Mouse (Mus musculus) heart, adult 2 months (tissue): ENCODE measurements around the gene Rnaseh2c. TPM values are rescaled to one million over a fixed set of nuclear protein-coding genes. Genes with fewer than 3 reads are reported as not detected.

Experiments used
- DNase-seq, 2 experiments: peaks; one replicate each; pipeline ENCODE4 v3.0.0; 2021
- H3K27ac ChIP-seq: fragments of 200-600 bp; 2 replicates; pipeline ENCODE4 v1.8.1; 2022
- H3K27me3 ChIP-seq: fragments of 200-500 bp; 2 replicates; pipeline ENCODE4 v1.6.1; 2012; ENCODE audit warnings: mild to moderate bottlenecking, low read length, inconsistent platforms, mixed read lengths; ENCODE audit not compliant: control insufficient read depth, insufficient read depth
- H3K36me3 ChIP-seq: fragments of 200-500 bp; 2 replicates; pipeline ENCODE4 v1.6.1; 2012; ENCODE audit warnings: low read length, inconsistent platforms; ENCODE audit not compliant: control insufficient read depth, insufficient read depth
- H3K4me1 ChIP-seq: fragments of 200-500 bp; 2 replicates; pipeline ENCODE4 v1.6.1; 2011; ENCODE audit warnings: low read length; ENCODE audit not compliant: control insufficient read depth, insufficient read depth
- H3K4me3 ChIP-seq: fragments of 200-600 bp; 2 replicates; pipeline ENCODE4 v1.8.1; 2022
- H3K79me2 ChIP-seq: fragments of 200-500 bp; replicated peaks from 2 replicates; pipeline ENCODE4 v1.6.1; 2012; ENCODE audit warnings: mild to moderate bottlenecking, inconsistent platforms, low read length, moderate library complexity, mixed read lengths; ENCODE audit not compliant: control insufficient read depth, insufficient read depth
- H3K9ac ChIP-seq: fragments of 200-500 bp; 2 replicates; pipeline ENCODE4 v1.6.1; 2012; ENCODE audit warnings: low read depth, mild to moderate bottlenecking, control low read depth, inconsistent platforms, low read length, mixed read lengths
- CTCF ChIP-seq: fragments of 200-600 bp; IDR thresholded peaks from 2 replicates; pipeline ENCODE4 v1.8.1; 2022; ENCODE audit warnings: antibody characterized with exemption, mild to moderate bottlenecking, moderate library complexity
- EP300 ChIP-seq: fragments of 200-500 bp; IDR thresholded peaks from 2 replicates; pipeline ENCODE4 v1.6.1; 2011; ENCODE audit warnings: low read depth, low read length, control low read depth; ENCODE audit not compliant: insufficient read depth
- POLR2A ChIP-seq: fragments of 200-500 bp; IDR thresholded peaks from 2 replicates; pipeline ENCODE4 v1.6.1; 2011; ENCODE audit warnings: mild to moderate bottlenecking, low read depth, low read length, control low read depth; ENCODE audit not compliant: insufficient read depth
- WGBS: fragments of 180-500 bp; shearing (Covaris S2); methylation state at CpG from one replicate; pipeline ENCODE4 v1.1.7; 2018; 5-methylcytosine and 5-hydroxymethylcytosine counted together
- intact Hi-C: fragments of 180-260 bp; cut with DNase I; formaldehyde crosslinking; loops from one replicate; pipeline ENCODE4 v1.15.1; 2025
- polyA plus RNA-seq: library from polyadenylated mRNA; depleted of rRNA; stranded (reverse); fragments of >200 nt; gene quantifications from 2 replicates; pipeline ENCODE4 v1.2.3, GENCODE M21; 2012
- total RNA-seq, 2 experiments: library from RNA; stranded (reverse); gene quantifications; 2 replicates each; pipeline ENCODE4 v1.2.3; 2021

The Rnaseh2c gene
- total and polyA plus RNA-seq, 3 experiments, result 37.1 to 58.6 (median 50.2) TPM

DNA sequence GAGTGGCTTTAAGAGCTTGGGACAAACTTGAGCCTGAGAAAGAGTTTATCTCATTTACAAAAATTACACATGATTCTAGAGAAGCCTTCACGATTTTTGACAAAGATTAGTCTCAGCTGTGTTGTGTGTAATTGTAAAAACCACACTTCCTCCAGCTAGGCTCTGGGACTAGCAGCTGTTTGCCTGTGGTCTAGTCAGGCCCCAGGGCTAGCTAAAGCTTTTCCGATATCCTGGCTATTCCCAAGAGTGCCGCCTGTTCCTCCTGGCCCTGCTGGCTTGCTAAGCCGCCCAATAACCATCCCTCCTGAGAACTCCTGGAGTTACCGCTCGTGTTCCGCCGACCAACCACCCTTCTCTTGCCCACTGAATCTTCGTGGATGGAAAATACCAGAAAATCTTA lies 30.4 kb downstream of the Rnaseh2c start:
- WGBS, result 64% methylated on average over 9 of the region's 9 CpGs
- Histone ChIP-seq H3K27me3 (no peaks in the 10 kb centered on the region), H3K9ac (no peak overlapping the region), H3K79me2 (no peaks in the 10 kb centered on the region), H3K4me3 (no peak overlapping the region), H3K36me3 (no peaks in the 10 kb centered on the region), H3K27ac (no peak overlapping the region), H3K4me1 (peaks cover 1% of the 10 kb centered on the region; the same call in 1 of the 2 replicates)
- TF ChIP-seq POLR2A (no peak), EP300 (no peak), CTCF (no peak)
- DNase-seq, result no peak
- intact Hi-C loops, result no loop called here

DNA sequence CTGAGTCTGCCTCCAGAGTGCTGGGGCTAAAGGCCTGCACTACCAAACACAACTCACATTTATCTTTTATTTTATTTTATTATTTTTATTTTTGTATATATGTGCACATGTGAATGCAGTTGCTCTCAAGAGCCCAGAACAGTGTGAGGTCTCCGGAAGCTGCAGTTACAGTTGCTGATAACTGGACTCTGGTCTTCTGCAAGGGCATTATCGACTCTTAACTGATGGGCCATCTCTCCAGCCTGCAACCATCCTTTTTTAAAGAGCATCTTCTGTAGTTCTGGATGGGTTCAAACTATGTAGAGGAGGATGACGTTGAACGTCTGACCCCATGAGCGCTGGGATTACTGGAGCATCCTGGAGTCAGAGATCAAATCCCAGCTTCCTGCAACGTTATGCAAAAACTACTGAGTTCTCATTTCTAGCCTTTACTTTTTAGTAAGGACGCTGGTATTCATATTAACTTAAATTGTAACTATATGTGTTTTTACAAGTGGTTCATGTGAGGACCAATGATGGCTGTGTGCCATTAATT lies 34.4 kb downstream of the Rnaseh2c start:
- intact Hi-C loops, result loop anchor here (2.0 kb wide), 4 partner anchors 27 to 67 kb away; partner anchors contain the start of genes Ap5b1 and Sipa1
- peaks cover 3% of the 10 kb centered on the region; the same call in 1 of the 2 replicates for H3K79me2 ChIP-seq

DNA sequence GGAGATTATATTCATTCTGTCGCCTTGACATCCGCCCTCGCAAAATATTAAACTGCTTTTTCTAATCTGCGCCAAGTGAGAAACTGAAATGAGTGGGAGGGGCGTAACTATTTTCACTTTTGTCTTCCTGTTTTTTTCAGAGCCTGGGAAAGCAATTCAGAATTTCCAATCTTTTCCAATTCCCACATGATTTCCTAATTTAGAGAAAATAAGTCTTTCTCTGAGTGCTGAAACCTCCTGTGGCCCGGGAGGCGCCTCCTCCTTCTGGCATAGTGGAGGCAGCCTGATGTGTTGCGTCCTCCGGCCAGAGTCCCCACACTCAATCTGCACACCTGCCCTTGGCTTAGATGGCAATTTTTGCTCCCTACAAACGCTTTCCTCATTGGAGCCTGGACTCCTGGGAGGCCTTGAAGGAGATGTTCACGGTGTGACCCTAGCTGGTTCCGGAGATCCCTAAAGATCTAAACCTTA lies 34.9 kb downstream of the Rnaseh2c start:
- DNase-seq, result peak; percentile 71 to 76
- intact Hi-C loops, result loop anchor here (2.0 kb wide), 4 partner anchors 26 to 68 kb away; partner anchors contain the start of genes Ap5b1 and Sipa1
- no peak for TF ChIP-seq CTCF
- no peak for TF ChIP-seq EP300
- no peak for TF ChIP-seq POLR2A
- peaks cover 3% of the 10 kb centered on the region; the same call in 1 of the 2 replicates for H3K79me2 ChIP-seq
- H3K27ac ChIP-seq, result peak overlapping the region; percentile 99
- peaks cover 4% of the 10 kb centered on the region for H3K36me3 ChIP-seq
- H3K4me1 ChIP-seq, result peaks cover 13% of the 10 kb centered on the region
- 18% methylated on average over 12 of the region's 12 CpGs for WGBS
- no peaks in the 10 kb centered on the region for H3K27me3 ChIP-seq
- peak overlapping the region; percentile 83 for H3K4me3 ChIP-seq
- H3K9ac ChIP-seq, result peak overlapping the region; percentile 99

More for the DNA sequence above, 34.4 kb downstream of the Rnaseh2c start:
- H3K27ac ChIP-seq, result peak overlapping the region; percentile 99
- H3K4me1 ChIP-seq, result peaks cover 13% of the 10 kb centered on the region
- TF ChIP-seq CTCF (no peak), EP300 (no peak), POLR2A (no peak)
- no peak overlapping the region; the same call in 1 of the 2 replicates for H3K4me3 ChIP-seq
- H3K36me3 ChIP-seq, result peaks cover 4% of the 10 kb centered on the region
- 42% methylated on average over 7 of the region's 7 CpGs for WGBS
- DNase-seq, result peak in 1 of 2 experiments; percentile 17
- peak overlapping the region; percentile 29; the same call in 1 of the 2 replicates for H3K9ac ChIP-seq
- no peaks in the 10 kb centered on the region for H3K27me3 ChIP-seq

DNA sequence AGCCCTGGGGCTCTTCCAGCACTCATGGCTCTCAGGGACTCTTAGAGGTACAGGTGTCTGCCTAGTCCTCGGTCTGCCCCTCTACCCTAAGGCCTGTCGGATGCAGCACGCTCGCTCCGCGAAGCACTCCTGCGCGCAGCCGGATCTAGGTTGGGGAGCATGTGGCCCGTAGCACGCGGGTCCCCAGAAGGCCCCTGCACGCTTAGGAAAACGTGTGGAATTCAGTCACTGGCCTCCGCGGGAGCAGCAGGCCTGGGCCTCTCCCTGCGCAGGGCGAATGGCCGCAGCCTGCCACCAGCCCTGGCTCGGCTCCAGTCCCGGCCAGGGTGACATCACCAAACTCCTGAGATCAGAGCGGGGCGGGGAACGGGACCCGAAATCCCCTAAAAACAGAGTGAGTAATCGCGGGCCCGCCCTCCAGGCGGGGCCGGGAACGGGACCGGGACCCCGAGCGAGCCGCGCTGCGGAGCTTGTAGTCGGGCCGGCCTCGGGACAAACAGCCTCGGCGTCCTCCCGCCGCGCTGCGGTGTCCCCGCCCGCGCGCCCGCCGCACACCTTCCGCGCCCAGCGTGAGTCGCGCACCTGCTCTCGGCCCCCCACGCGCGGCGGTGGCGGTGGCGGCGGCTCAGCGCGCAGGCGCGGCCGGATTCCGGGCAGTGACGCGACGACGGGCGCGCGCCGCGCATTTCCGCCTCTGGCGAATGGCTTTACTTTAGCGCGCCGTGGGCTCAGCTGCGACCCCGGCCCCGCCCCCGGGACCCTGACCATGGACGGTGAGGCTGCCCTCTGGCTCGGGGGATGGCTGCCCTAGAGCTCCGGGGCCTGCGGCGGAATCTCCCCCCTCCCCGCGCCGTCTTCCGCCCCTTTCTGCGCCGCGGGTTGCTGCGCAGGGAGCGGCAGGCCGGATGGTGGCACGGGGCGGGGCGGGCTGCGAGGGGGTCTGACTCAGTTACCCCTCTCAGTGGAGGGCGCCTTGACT lies 35.7 kb downstream of the Rnaseh2c start, which contains the start of gene Rela:
TSS of gene Rela (plus strand) at position 415 of the 979 bp plus-strand sequence.
- TF ChIP-seq EP300 (0 out of 2 replicates have a peak, but pooled peaks have one; percentile 43), CTCF (no peak), POLR2A (peak; percentile 84)
- Histone ChIP-seq H3K79me2 (peaks cover 3% of the 10 kb centered on the region; the same call in 1 of the 2 replicates), H3K4me3 (peak within 1 kb of the TSS; percentile 83), H3K4me1 (peaks cover 13% of the 10 kb centered on the region), H3K27ac (peak within 1 kb of the TSS; percentile 99), H3K36me3 (peaks cover 4% of the 10 kb centered on the region), H3K27me3 (no peaks in the 10 kb centered on the region), H3K9ac (peak within 1 kb of the TSS; percentile 99)
- intact Hi-C loops, result loop anchor here (2.0 kb wide), 4 partner anchors 25 to 69 kb away; partner anchors contain the start of genes Ap5b1 and Sipa1
- WGBS, result under 1% methylated on average over 109 of the region's 109 CpGs
- peak; percentile 96 for DNase-seq

DNA sequence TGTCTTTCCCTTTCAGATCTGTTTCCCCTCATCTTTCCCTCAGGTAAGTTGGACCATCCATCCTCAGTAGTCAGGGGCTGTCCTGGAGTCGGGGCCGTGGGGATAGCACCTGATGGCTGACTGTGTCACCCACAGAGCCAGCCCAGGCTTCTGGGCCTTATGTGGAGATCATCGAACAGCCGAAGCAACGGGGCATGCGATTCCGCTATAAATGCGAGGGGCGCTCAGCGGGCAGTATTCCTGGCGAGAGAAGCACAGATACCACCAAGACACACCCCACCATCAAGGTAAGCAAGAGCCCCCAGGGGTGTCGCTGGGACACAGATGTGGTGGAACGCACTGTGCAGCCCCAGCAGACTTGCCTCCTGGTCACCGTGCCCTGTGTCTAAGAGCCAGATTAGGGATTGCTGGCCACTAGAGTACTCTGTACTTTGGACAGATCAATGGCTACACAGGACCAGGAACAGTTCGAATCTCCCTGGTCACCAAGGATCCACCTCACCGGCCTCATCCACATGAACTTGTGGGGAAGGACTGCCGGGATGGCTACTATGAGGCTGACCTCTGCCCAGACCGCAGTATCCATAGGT lies 36.8 kb downstream of the Rnaseh2c start:
- peak in 1 of 2 experiments; percentile 8 for DNase-seq
- peaks cover 3% of the 10 kb centered on the region; the same call in 1 of the 2 replicates for H3K79me2 ChIP-seq
- no peak for TF ChIP-seq POLR2A
- no peak for TF ChIP-seq EP300
- no peak for TF ChIP-seq CTCF
- H3K36me3 ChIP-seq, result peaks cover 4% of the 10 kb centered on the region
- peak overlapping the region; percentile 83 for H3K4me3 ChIP-seq
- no peaks in the 10 kb centered on the region for H3K27me3 ChIP-seq
- peak overlapping the region; percentile 99 for H3K27ac ChIP-seq
- peak overlapping the region; percentile 99 for H3K9ac ChIP-seq
- peaks cover 13% of the 10 kb centered on the region for H3K4me1 ChIP-seq
- intact Hi-C loops, result no loop called here
- 86% methylated on average over 18 of the region's 18 CpGs for WGBS
